In genomic region chr6:49113895-49114294, GRCm38 (mm10) we compare ENCODE assay signal across 27 mouse cellular contexts. TPM values are rescaled to one million over a fixed set of nuclear protein-coding genes. Genes with fewer than 3 reads are reported as not detected.
DNase-seq lines count a peak whose midpoint lies in the region; ATAC-seq lines count a peak whose summit lies in the region.
"Had no signal": no experiment of that assay in that cellular context is flagged by ENCODE, and none has a peak within 500 bp of the region (broad histone marks: within the 10 kb centered on the region; RNA-seq: fewer than 3 reads in every experiment).

No protein-coding gene starts in this region.

- H3K4me3 ChIP-seq in neural tube, embryonic 14.5 days (ENCODE audit: low read depth, low read length), result no peak overlapping the region
- no peak overlapping the region for H3K4me3 ChIP-seq in neural tube, embryonic 15.5 days (replicated peaks)
- H3K4me3 ChIP-seq in intestine, embryonic 15.5 days (replicated peaks), result no peak overlapping the region
- no peak overlapping the region for H3K4me3 ChIP-seq in limb, embryonic 13.5 days
- H3K4me3 ChIP-seq: heart, embryonic 13.5 days; hindbrain, embryonic 10.5 days; hindbrain, embryonic 15.5 days; limb, embryonic 15.5 days; liver, embryonic 13.5 days; midbrain, embryonic 10.5 days; midbrain, embryonic 15.5 days had no signal

- no peak for DNase-seq in right cerebral cortex, postnatal 36 days (ENCODE audit: low spot score in 2 of 2)
- no peak for DNase-seq in embryo, embryonic 9.5 days (ENCODE audit: extremely low spot score)
- DNase-seq: adrenal gland, adult 2 months; cerebellum, adult 2 months; cerebellum, postnatal 14 days; heart, postnatal 10 days; kidney, adult 11 months; kidney, postnatal 14 days; liver, embryonic 13.5 days; lung, adult 18-20 months; lung, postnatal 10 days; right cerebral cortex, adult 18-20 months; right cerebral cortex, postnatal 4 days had no signal

- no peak overlapping the region for H3K27ac ChIP-seq in neural tube, embryonic 14.5 days (ENCODE audit: low read depth, low read length)
- no peak overlapping the region for H3K27ac ChIP-seq in neural tube, embryonic 15.5 days (replicated peaks)
- H3K27ac ChIP-seq in intestine, embryonic 15.5 days, result peak overlapping the region; percentile 39; the same call in 1 of the 2 replicates
- H3K27ac ChIP-seq in limb, embryonic 13.5 days, result no peak overlapping the region
- H3K27ac ChIP-seq: heart, embryonic 13.5 days; hindbrain, embryonic 10.5 days; hindbrain, embryonic 15.5 days; limb, embryonic 15.5 days; liver, embryonic 13.5 days; macrophage; midbrain, embryonic 10.5 days; midbrain, embryonic 15.5 days had no signal

- no peak overlapping the region for H3K9ac ChIP-seq in neural tube, embryonic 14.5 days (replicated peaks; ENCODE audit: low read depth, low read length)
- H3K9ac ChIP-seq in neural tube, embryonic 15.5 days (replicated peaks), result no peak overlapping the region
- no peak overlapping the region for H3K9ac ChIP-seq in intestine, embryonic 15.5 days
- H3K9ac ChIP-seq in limb, embryonic 13.5 days, result no peak overlapping the region
- H3K9ac ChIP-seq: heart, embryonic 13.5 days; hindbrain, embryonic 15.5 days; limb, embryonic 15.5 days; liver, embryonic 13.5 days; midbrain, embryonic 15.5 days had no signal

- WGBS in neural tube, embryonic 14.5 days, result 34% methylated on average over 7 of the region's 7 CpGs
- WGBS in neural tube, embryonic 15.5 days, result 31% methylated on average over 7 of the region's 7 CpGs
- 58% methylated on average over 7 of the region's 7 CpGs for WGBS in intestine, embryonic 15.5 days
- WGBS in limb, embryonic 13.5 days, result 18% methylated on average over 7 of the region's 7 CpGs

- no peak overlapping the region for H3K4me2 ChIP-seq in neural tube, embryonic 14.5 days (ENCODE audit: low read depth, low read length)
- H3K4me2 ChIP-seq in neural tube, embryonic 15.5 days, result no peak overlapping the region
- no peak overlapping the region for H3K4me2 ChIP-seq in intestine, embryonic 15.5 days (replicated peaks)
- H3K4me2 ChIP-seq in limb, embryonic 13.5 days (replicated peaks), result no peak overlapping the region
- H3K4me2 ChIP-seq: heart, embryonic 13.5 days; hindbrain, embryonic 15.5 days; limb, embryonic 15.5 days; liver, embryonic 13.5 days; midbrain, embryonic 15.5 days had no signal

- peak; percentile 54; the same call in 1 of the 2 replicates for ATAC-seq in neural tube, embryonic 14.5 days (ENCODE audit: low read depth)
- ATAC-seq in neural tube, embryonic 15.5 days (ENCODE audit: low FRiP score), result no peak
- ATAC-seq in intestine, embryonic 15.5 days, result peak; percentile 90
- peak; percentile 61; the same call in 1 of the 2 replicates for ATAC-seq in limb, embryonic 13.5 days (ENCODE audit: low FRiP score, low read depth)
- no peak for ATAC-seq in erythroid progenitor cell, adult 5-6 weeks (replicated peaks; ENCODE audit: low FRiP score, poor library complexity, severe bottlenecking)
- ATAC-seq: CD4-positive, CD25-positive, alpha-beta regulatory T cell, adult 4 months; forebrain, embryonic 14.5 days; midbrain, embryonic 15.5 days had no signal

- H3K9me3 ChIP-seq in neural tube, embryonic 14.5 days (ENCODE audit: control insufficient read depth, low read length), result no peaks in the 10 kb centered on the region
- no peaks in the 10 kb centered on the region for H3K9me3 ChIP-seq in neural tube, embryonic 15.5 days (replicated peaks)
- H3K9me3 ChIP-seq in intestine, embryonic 15.5 days, result no peaks in the 10 kb centered on the region
- no peaks in the 10 kb centered on the region for H3K9me3 ChIP-seq in limb, embryonic 13.5 days
- H3K9me3 ChIP-seq: heart, embryonic 13.5 days; hindbrain, embryonic 10.5 days; hindbrain, embryonic 15.5 days; limb, embryonic 15.5 days; liver, embryonic 13.5 days; midbrain, embryonic 10.5 days; midbrain, embryonic 15.5 days had no signal

- no peaks in the 10 kb centered on the region for H3K27me3 ChIP-seq in neural tube, embryonic 14.5 days (ENCODE audit: control insufficient read depth, insufficient read depth, low read length)
- H3K27me3 ChIP-seq in neural tube, embryonic 15.5 days (replicated peaks), result no peaks in the 10 kb centered on the region
- no peaks in the 10 kb centered on the region for H3K27me3 ChIP-seq in intestine, embryonic 15.5 days (replicated peaks)
- H3K27me3 ChIP-seq in limb, embryonic 13.5 days, result no peaks in the 10 kb centered on the region
- H3K27me3 ChIP-seq: heart, embryonic 13.5 days; hindbrain, embryonic 15.5 days; limb, embryonic 15.5 days; liver, embryonic 13.5 days; midbrain, embryonic 15.5 days had no signal

- no peaks in the 10 kb centered on the region for H3K4me1 ChIP-seq in neural tube, embryonic 14.5 days (ENCODE audit: control insufficient read depth, insufficient read depth, low read length)
- 0 out of 2 replicates have a peak, but pooled peaks cover 7% of the 10 kb centered on the region for H3K4me1 ChIP-seq in neural tube, embryonic 15.5 days
- H3K4me1 ChIP-seq in intestine, embryonic 15.5 days (replicated peaks), result no peaks in the 10 kb centered on the region
- peaks cover 12% of the 10 kb centered on the region for H3K4me1 ChIP-seq in limb, embryonic 13.5 days
- H3K4me1 ChIP-seq: hindbrain, embryonic 10.5 days; hindbrain, embryonic 15.5 days; liver, embryonic 13.5 days; midbrain, embryonic 15.5 days had no signal

- H3K36me3 ChIP-seq in neural tube, embryonic 14.5 days (ENCODE audit: control insufficient read depth, insufficient read depth, low read length), result no peaks in the 10 kb centered on the region
- H3K36me3 ChIP-seq in neural tube, embryonic 15.5 days, result 0 out of 2 replicates have a peak, but pooled peaks cover 1% of the 10 kb centered on the region
- H3K36me3 ChIP-seq in intestine, embryonic 15.5 days, result no peaks in the 10 kb centered on the region
- peaks cover 42% of the 10 kb centered on the region for H3K36me3 ChIP-seq in limb, embryonic 13.5 days
- H3K36me3 ChIP-seq: hindbrain, embryonic 15.5 days; midbrain, embryonic 15.5 days had no signal

RNA-seq across cellular contexts. Expression of gene Malsu1, which starts 40.3 kb away (rescaled TPM):
- 62.8 and 71.1 TPM in 2 replicates for polyA plus RNA-seq in neural tube, embryonic 14.5 days (2014; fragmentation: Nextera tagmentation; extraction: Ambion mirVana)
- 66.1 and 66.4 TPM in 2 replicates for polyA plus RNA-seq in neural tube, embryonic 15.5 days (2015; fragmentation: Nextera tagmentation; extraction: Ambion mirVana)
- polyA plus RNA-seq in intestine, embryonic 15.5 days (2015; fragmentation: Nextera tagmentation; extraction: Ambion mirVana), result 66.9 and 78.7 TPM in 2 replicates
- 72.7 and 79.2 TPM in 2 replicates for polyA plus RNA-seq in limb, embryonic 13.5 days (2015; fragmentation: Nextera tagmentation; extraction: Ambion mirVana)
- total RNA-seq in erythroid progenitor cell, adult 5-6 weeks (2015; ENCODE audit: low replicate concordance), result 4.2 and 21.6 TPM in 2 replicates
- 0.45 and 6.3 TPM in 2 replicates for total RNA-seq in erythroid progenitor cell, adult 5-6 weeks (2017; ENCODE audit: low replicate concordance)

Comparison
In these comparisons a context has a peak if more than half of its experiments do, and no peak if none do; other contexts are left out.
1. ATAC-seq: peak in neural tube, embryonic 14.5 days (single experiment), intestine, embryonic 15.5 days (single experiment) and limb, embryonic 13.5 days (single experiment); none in neural tube, embryonic 15.5 days (single experiment) and erythroid progenitor cell, adult 5-6 weeks (single experiment).